Mouse (Mus musculus): ENCODE data around the gene Gm49510.

GRCm38 (mm10) chr15:78863852-78864253, 35.6 kb upstream of the Gm49510 start:
- TF ChIP-seq USF2 (conservative IDR thresholded peaks at IDR 0.05; ENCODE audit: low read depth, low read length) (no peak), ZKSCAN1 (IDR thresholded peaks at IDR 0.05; ENCODE audit: borderline replicate concordance, low read depth, low read length) (no peak), RAD21 (IDR thresholded peaks at IDR 0.05; ENCODE audit: low read depth, low read length) (no peak), CTCF (conservative IDR thresholded peaks at IDR 0.05 in 1 of 2, IDR thresholded peaks at IDR 0.05 in 1 of 2; ENCODE audit: low read depth in 2 of 2, low read length in 2 of 2) (no peak), POLR2A (IDR thresholded peaks at IDR 0.05; ENCODE audit: low read depth, low read length) (no peak), CHD2 (IDR thresholded peaks at IDR 0.05; ENCODE audit: low read length) (no peak), USF1 (IDR thresholded peaks at IDR 0.05; ENCODE audit: low read depth, low read length) (no peak), POLR2AphosphoS2 (IDR thresholded peaks at IDR 0.05; ENCODE audit: low read depth, low read length) (no peak)
